Mouse (Mus musculus) lung, embryonic 16.5 days (tissue): Measurements from ENCODE around the gene Lman2. TPM values are rescaled to one million over a fixed set of nuclear protein-coding genes. Genes with fewer than 3 reads are reported as not detected.
A peak's percentile ranks its signal among the peaks of the same experiment; 100 is the strongest.

Experiments
- ATAC-seq: fragments of 200-750 bp; cut with Nextera tagmentation; 2 replicates; pipeline ENCODE4 v1.8.0; 2017; ENCODE audit warnings: low read depth, mild to moderate bottlenecking, moderate library complexity
- H3K27ac ChIP-seq: fragments of 300-500 bp; sonication (generic); 2 replicates; pipeline ENCODE4 v1.5.1; 2014; ENCODE audit warnings: mild to moderate bottlenecking, control low read depth, low read length
- H3K27me3 ChIP-seq: fragments of 300-500 bp; sonication (generic); 2 replicates; pipeline ENCODE4 v1.6.1; 2014; ENCODE audit warnings: low read depth, low read length, mixed read lengths; ENCODE audit not compliant: control insufficient read depth, insufficient read depth
- H3K36me3 ChIP-seq: fragments of 300-500 bp; sonication (generic); 2 replicates; pipeline ENCODE4 v1.6.1; 2014; ENCODE audit warnings: low read length; ENCODE audit not compliant: control insufficient read depth, insufficient read depth
- H3K4me1 ChIP-seq: fragments of 300-500 bp; sonication (generic); replicated peaks from 2 replicates; pipeline ENCODE4 v1.6.1; 2014; ENCODE audit warnings: low read length, mixed read lengths; ENCODE audit not compliant: control insufficient read depth, insufficient read depth
- H3K4me2 ChIP-seq: fragments of 300-500 bp; sonication (generic); 2 replicates; pipeline ENCODE4 v1.6.1; 2014; ENCODE audit warnings: low read depth, low read length, control low read depth
- H3K4me3 ChIP-seq: fragments of 300-500 bp; sonication (generic); 2 replicates; pipeline ENCODE4 v1.5.1; 2014; ENCODE audit warnings: mild to moderate bottlenecking, low read length, control low read depth
- H3K9ac ChIP-seq: fragments of 300-500 bp; sonication (generic); 2 replicates; pipeline ENCODE4 v1.6.1; 2014; ENCODE audit warnings: low read length, control low read depth
- H3K9me3 ChIP-seq: fragments of 300-500 bp; sonication (generic); 2 replicates; pipeline ENCODE4 v1.6.1; 2016; ENCODE audit warnings: low read length; ENCODE audit not compliant: control insufficient read depth
- WGBS: fragments of 180-500 bp; shearing (Covaris S2); extraction: QIAGEN DNeasy Blood & Tissue Kit; methylation state at CpG from one replicate; pipeline ENCODE4 v1.1.7; 2014; 5-methylcytosine and 5-hydroxymethylcytosine counted together
- polyA plus RNA-seq: library from polyadenylated mRNA; unstranded; fragments of >200 nt; fragmentation: Nextera tagmentation; extraction: Ambion mirVana; gene quantifications from 2 replicates; pipeline ENCODE4 v1.2.1, GENCODE M21; 2015

The Lman2 gene
- polyA plus RNA-seq, 1 experiment from 2014 or later = 101 TPM

DNA sequence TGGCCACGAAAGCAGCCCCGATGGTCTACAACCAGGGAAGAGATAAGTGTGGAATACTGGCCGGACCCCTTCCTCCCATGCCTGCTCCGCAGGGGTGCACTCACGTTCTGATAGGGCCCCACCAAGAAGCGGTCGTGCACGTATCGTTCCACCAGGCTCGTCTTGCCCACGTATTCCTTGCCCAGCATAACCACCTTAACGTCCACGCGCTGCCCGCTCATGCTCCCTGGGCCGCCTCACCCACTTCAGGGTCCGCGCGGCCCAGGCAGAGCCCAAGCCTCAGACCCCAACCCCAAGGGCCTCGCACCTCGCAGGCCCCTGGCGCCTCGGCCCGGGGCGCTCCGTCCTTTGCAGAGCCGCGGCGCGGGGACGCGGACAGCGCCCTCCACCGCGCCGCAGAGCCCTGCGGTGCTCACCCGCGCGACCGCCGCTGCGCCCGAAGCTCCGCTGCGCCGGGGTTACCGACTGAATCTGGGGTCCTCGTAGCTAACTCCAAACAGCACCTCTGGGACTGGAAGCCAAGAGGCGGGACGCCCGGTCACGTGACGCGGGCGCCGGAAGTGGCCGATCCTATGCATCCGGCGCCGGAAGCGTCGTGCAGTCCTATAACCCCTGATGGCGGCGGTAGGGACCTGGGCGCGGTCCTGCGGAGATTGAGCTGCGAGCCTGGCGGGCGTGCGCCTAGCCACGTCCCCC is 41.0 kb downstream of the Lman2 start, which contains the start of gene Rab24:
Rab24 (minus strand) TSS at position 513 of the 696 bp plus-strand sequence.
- Histone ChIP-seq H3K4me3 (peak within 1 kb of the TSS; percentile 88), H3K27me3 (no peaks in the 10 kb centered on the region), H3K9me3 (no peaks in the 10 kb centered on the region), H3K9ac (peak within 1 kb of the TSS; percentile 98), H3K4me1 (peaks cover 22% of the 10 kb centered on the region), H3K4me2 (peak within 1 kb of the TSS; percentile 61), H3K27ac (peak within 1 kb of the TSS; percentile 82), H3K36me3 (peaks cover 15% of the 10 kb centered on the region)
- ATAC-seq = peak; percentile 94
- WGBS = under 1% methylated on average over 73 of the region's 73 CpGs

GRCm38 (mm10) chr13:55319931-55320533 is 42.6 kb downstream of the Lman2 start, which contains the start of gene Prelid1:
TSS of gene Prelid1 (plus strand) at chr13:55320500.
- Histone ChIP-seq H3K9me3 (no peaks in the 10 kb centered on the region), H3K4me1 (peaks cover 22% of the 10 kb centered on the region), H3K4me2 (peak within 1 kb of the TSS; percentile 61), H3K9ac (peak within 1 kb of the TSS; percentile 98), H3K27me3 (no peaks in the 10 kb centered on the region), H3K36me3 (peaks cover 9% of the 10 kb centered on the region), H3K27ac (peak within 1 kb of the TSS; percentile 38), H3K4me3 (peak within 1 kb of the TSS; percentile 88)
- WGBS = 81% methylated on average over 4 of the region's 4 CpGs
- no peak for ATAC-seq

GRCm38 (mm10) chr13:55318351-55318750 is 44.2 kb downstream of the Lman2 start:
- Histone ChIP-seq H3K9ac (no peak overlapping the region), H3K9me3 (no peaks in the 10 kb centered on the region), H3K4me2 (no peak overlapping the region), H3K27ac (no peak overlapping the region), H3K4me3 (no peak overlapping the region), H3K4me1 (peaks cover 15% of the 10 kb centered on the region), H3K27me3 (no peaks in the 10 kb centered on the region), H3K36me3 (peaks cover 18% of the 10 kb centered on the region)
- 79% methylated on average over 3 of the region's 3 CpGs for WGBS
- ATAC-seq = no peak

- Histone ChIP-seq H3K9me3 (no peaks in the 10 kb centered on the region), H3K9ac (no peak overlapping the region), H3K4me2 (no peak overlapping the region), H3K27ac (no peak overlapping the region), H3K27me3 (no peaks in the 10 kb centered on the region), H3K4me3 (no peak overlapping the region), H3K36me3 (peaks cover 49% of the 10 kb centered on the region), H3K4me1 (no peaks in the 10 kb centered on the region)
- no peak for ATAC-seq
- WGBS = 76% methylated on average over 2 of the region's 2 CpGs
Observed at GRCm38 (mm10) chr13:55314891-55315412, 47.6 kb downstream of the Lman2 start.

DNA sequence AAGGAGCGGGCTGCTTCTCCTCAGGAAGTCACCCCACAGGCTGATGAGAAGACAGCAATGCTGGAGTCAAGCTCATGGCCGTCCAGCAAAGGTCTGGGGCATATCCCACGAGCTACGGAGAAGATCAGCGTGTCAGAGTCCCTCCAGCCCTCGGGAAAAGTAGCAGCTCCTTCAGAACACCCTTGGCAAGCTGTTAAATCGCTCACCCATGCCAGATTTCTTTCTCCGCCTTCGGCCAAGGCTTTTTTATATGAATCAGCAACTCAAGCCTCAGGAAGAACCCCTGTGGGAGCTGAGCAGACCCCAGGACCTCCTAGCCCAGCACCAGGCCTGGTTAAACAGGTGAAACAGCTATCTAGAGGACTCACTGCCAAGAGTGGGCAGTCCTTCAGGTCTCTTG is 49.5 kb downstream of the Lman2 start:
- no peaks in the 10 kb centered on the region for H3K9me3 ChIP-seq
- WGBS = 83% methylated on average over 9 of the region's 9 CpGs
- no peaks in the 10 kb centered on the region for H3K4me1 ChIP-seq
- H3K36me3 ChIP-seq = peaks cover 57% of the 10 kb centered on the region
- no peak for ATAC-seq
- H3K4me3 ChIP-seq = no peak overlapping the region
- no peak overlapping the region for H3K27ac ChIP-seq
- no peaks in the 10 kb centered on the region for H3K27me3 ChIP-seq
- H3K9ac ChIP-seq = no peak overlapping the region
- no peak overlapping the region for H3K4me2 ChIP-seq

DNA sequence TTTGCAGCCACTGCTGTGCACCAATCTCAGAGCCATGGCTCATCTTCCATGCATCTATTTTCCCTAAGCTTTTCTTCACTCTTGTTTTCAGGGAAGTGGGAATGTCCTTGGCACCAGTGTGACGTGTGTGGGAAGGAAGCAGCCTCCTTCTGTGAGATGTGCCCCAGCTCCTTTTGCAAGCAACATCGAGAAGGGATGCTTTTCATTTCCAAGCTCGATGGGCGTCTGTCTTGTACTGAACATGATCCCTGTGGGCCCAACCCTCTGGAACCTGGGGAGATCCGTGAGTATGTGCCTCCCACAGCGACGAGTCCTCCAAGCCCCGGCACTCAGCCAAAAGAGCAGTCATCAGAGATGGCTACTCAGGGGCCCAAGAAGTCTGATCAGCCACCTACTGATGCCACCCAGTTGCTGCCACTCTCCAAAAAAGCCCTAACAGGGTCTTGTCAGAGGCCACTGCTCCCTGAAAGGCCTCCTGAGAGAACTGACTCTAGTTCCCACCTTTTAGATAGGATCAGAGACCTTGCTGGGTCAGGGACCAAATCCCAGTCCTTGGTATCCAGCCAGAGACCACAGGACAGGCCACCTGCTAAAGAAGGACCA is 50.5 kb downstream of the Lman2 start:
- WGBS = 85% methylated on average over 8 of the region's 8 CpGs
- H3K4me2 ChIP-seq = no peak overlapping the region
- H3K9me3 ChIP-seq = no peaks in the 10 kb centered on the region
- no peaks in the 10 kb centered on the region for H3K4me1 ChIP-seq
- H3K4me3 ChIP-seq = no peak overlapping the region
- H3K27ac ChIP-seq = no peak overlapping the region
- ATAC-seq = no peak
- no peaks in the 10 kb centered on the region for H3K27me3 ChIP-seq
- peaks cover 66% of the 10 kb centered on the region for H3K36me3 ChIP-seq
- no peak overlapping the region for H3K9ac ChIP-seq

DNA sequence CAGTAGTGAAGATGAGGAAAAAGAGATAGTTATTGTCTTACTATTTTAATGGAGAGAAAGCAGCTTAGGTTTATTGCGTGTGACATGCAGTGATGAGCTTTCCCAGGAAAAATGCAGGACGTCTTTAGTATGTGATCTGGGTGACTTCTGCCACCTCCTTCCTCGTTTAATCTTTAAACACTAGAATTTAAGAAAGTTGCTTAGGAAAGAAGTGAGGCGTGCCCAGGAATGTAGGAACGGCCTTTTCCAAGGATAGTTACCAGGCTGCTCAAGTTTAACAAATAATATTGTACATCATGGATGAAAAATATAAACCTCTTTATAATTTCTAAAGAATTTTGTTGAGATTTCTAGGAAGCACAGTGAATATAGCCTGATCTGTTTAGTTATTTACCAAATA is 61.7 kb downstream of the Lman2 start:
- no peak overlapping the region for H3K4me2 ChIP-seq
- WGBS = 81% methylated on average over 5 of the region's 5 CpGs

GRCm38 (mm10) chr13:55296760-55297159 is 65.8 kb downstream of the Lman2 start:
- H3K4me1 ChIP-seq = no peaks in the 10 kb centered on the region
- 92% methylated on average over 1 of the region's 1 CpGs for WGBS
- no peak for ATAC-seq
- H3K4me3 ChIP-seq = no peak overlapping the region
- H3K4me2 ChIP-seq = no peak overlapping the region
- no peak overlapping the region for H3K27ac ChIP-seq
- no peak overlapping the region for H3K9ac ChIP-seq
- H3K9me3 ChIP-seq = no peaks in the 10 kb centered on the region
- peaks cover 39% of the 10 kb centered on the region for H3K36me3 ChIP-seq
- no peaks in the 10 kb centered on the region for H3K27me3 ChIP-seq

More for the DNA sequence above, 61.7 kb downstream of the Lman2 start:
- Histone ChIP-seq H3K9ac (no peak overlapping the region), H3K27me3 (no peaks in the 10 kb centered on the region), H3K36me3 (peaks cover 52% of the 10 kb centered on the region), H3K4me3 (no peak overlapping the region), H3K4me1 (no peaks in the 10 kb centered on the region), H3K9me3 (no peaks in the 10 kb centered on the region), H3K27ac (no peak overlapping the region)
- no peak for ATAC-seq
